Mouse (Mus musculus) hindbrain, embryonic 16.5 days (tissue): ENCODE results near the gene Exoc3l. TPM values are rescaled to one million over a fixed set of nuclear protein-coding genes. Genes with fewer than 3 reads are reported as not detected.

Source experiments
- ATAC-seq: fragments of 200-750 bp; cut with Nextera tagmentation; 2 replicates; pipeline ENCODE4 v1.8.0; 2017; ENCODE audit warnings: moderate TSS enrichment, moderate library complexity
- H3K27ac ChIP-seq: fragments of 300-500 bp; sonication (generic); 2 replicates; pipeline ENCODE4 v1.5.1; 2014; ENCODE audit warnings: low read depth, mild to moderate bottlenecking, control low read depth, low read length, moderate library complexity
- H3K27me3 ChIP-seq: fragments of 300-500 bp; sonication (generic); replicated peaks from 2 replicates; pipeline ENCODE4 v1.6.1; 2014; ENCODE audit warnings: low read length; ENCODE audit not compliant: control insufficient read depth, insufficient read depth
- H3K36me3 ChIP-seq: fragments of 300-500 bp; sonication (generic); 2 replicates; pipeline ENCODE4 v1.6.1; 2014; ENCODE audit warnings: mild to moderate bottlenecking, low read length, moderate library complexity, mixed read lengths; ENCODE audit not compliant: control insufficient read depth, insufficient read depth
- H3K4me1 ChIP-seq: fragments of 300-500 bp; sonication (generic); 2 replicates; pipeline ENCODE4 v1.6.1; 2014; ENCODE audit warnings: low read depth, low read length; ENCODE audit not compliant: control insufficient read depth, insufficient read depth
- H3K4me2 ChIP-seq: fragments of 300-500 bp; sonication (generic); 2 replicates; pipeline ENCODE4 v1.6.1; 2014; ENCODE audit warnings: mild to moderate bottlenecking, low read length, control low read depth, moderate library complexity
- H3K4me3 ChIP-seq: fragments of 300-500 bp; sonication (generic); 2 replicates; pipeline ENCODE4 v1.5.1; 2014; ENCODE audit warnings: mild to moderate bottlenecking, low read length, control low read depth, moderate library complexity
- H3K9ac ChIP-seq: fragments of 300-500 bp; sonication (generic); 2 replicates; pipeline ENCODE4 v1.6.1; 2014; ENCODE audit warnings: low read depth, mild to moderate bottlenecking, control low read depth, low read length, moderate library complexity
- H3K9me3 ChIP-seq: fragments of 300-500 bp; sonication (generic); 2 replicates; pipeline ENCODE4 v1.6.1; 2014; ENCODE audit warnings: mild to moderate bottlenecking, low read length, moderate library complexity; ENCODE audit not compliant: control insufficient read depth
- WGBS: fragments of 180-500 bp; shearing (Covaris S2); extraction: QIAGEN DNeasy Blood & Tissue Kit; methylation state at CpG from one replicate; pipeline ENCODE4 v1.1.7; 2014; 5-methylcytosine and 5-hydroxymethylcytosine counted together
- polyA plus RNA-seq: library from polyadenylated mRNA; unstranded; fragments of >200 nt; fragmentation: Nextera tagmentation; extraction: Ambion mirVana; gene quantifications from 2 replicates; pipeline ENCODE4 v1.2.1, GENCODE M21; 2015

The Exoc3l gene
- polyA plus RNA-seq, 1 experiment from 2014 or later, result 9.4 TPM

DNA sequence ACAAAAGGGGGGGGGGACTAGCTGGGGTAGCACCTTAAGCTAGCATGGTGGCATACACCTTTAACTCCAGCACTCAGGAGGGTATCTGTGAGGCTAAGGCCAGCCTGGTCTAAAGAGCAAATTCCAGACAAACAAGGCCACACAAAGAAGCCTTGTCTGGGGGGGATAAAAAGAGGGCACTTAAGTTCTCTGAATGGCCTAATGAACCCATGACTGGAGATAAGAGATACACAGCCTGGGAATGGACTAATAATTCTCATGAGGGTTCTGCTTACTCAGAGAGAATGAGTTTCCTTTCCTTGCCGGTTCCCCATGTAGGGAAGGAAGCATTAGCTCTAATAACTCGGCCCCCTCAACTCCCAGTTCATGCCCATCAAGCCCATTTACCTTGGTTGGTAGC is 36.6 kb upstream of the Exoc3l start:
- Histone ChIP-seq H3K27ac (no peak overlapping the region), H3K36me3 (peaks cover 22% of the 10 kb centered on the region), H3K27me3 (no peaks in the 10 kb centered on the region), H3K4me1 (peaks cover under 1% of the 10 kb centered on the region), H3K9me3 (no peaks in the 10 kb centered on the region), H3K4me3 (no peak overlapping the region), H3K4me2 (no peak overlapping the region), H3K9ac (no peak overlapping the region)
- no peak for ATAC-seq
- WGBS, result 72% methylated on average over 2 of the region's 2 CpGs

GRCm38 (mm10) chr8:105331931-105332330 is 36.0 kb upstream of the Exoc3l start:
- peaks cover 22% of the 10 kb centered on the region for H3K36me3 ChIP-seq
- ATAC-seq, result no peak
- peaks cover 7% of the 10 kb centered on the region for H3K4me1 ChIP-seq
- no peak overlapping the region for H3K4me2 ChIP-seq
- H3K27ac ChIP-seq, result no peak overlapping the region
- no peaks in the 10 kb centered on the region for H3K9me3 ChIP-seq
- no peak overlapping the region for H3K9ac ChIP-seq
- H3K4me3 ChIP-seq, result no peak overlapping the region
- no peaks in the 10 kb centered on the region for H3K27me3 ChIP-seq
- WGBS, result 98% methylated on average over 9 of the region's 9 CpGs

- Histone ChIP-seq H3K27ac (no peak overlapping the region), H3K9ac (no peak overlapping the region), H3K36me3 (peaks cover 22% of the 10 kb centered on the region), H3K4me3 (no peak overlapping the region), H3K4me2 (no peak overlapping the region), H3K9me3 (no peaks in the 10 kb centered on the region), H3K4me1 (peaks cover 9% of the 10 kb centered on the region), H3K27me3 (no peaks in the 10 kb centered on the region)
- no peak for ATAC-seq
- 97% methylated on average over 22 of the region's 22 CpGs for WGBS
Measured at GRCm38 (mm10) chr8:105331469-105331868, 35.6 kb upstream of the Exoc3l start.

- H3K27me3 ChIP-seq, result no peaks in the 10 kb centered on the region
- H3K9ac ChIP-seq, result no peak overlapping the region
- H3K27ac ChIP-seq, result no peak overlapping the region
- no peak overlapping the region for H3K4me2 ChIP-seq
- WGBS, result 94% methylated on average over 12 of the region's 12 CpGs
- ATAC-seq, result no peak
- H3K4me1 ChIP-seq, result peaks cover 10% of the 10 kb centered on the region
- no peak overlapping the region for H3K4me3 ChIP-seq
- H3K36me3 ChIP-seq, result peaks cover 22% of the 10 kb centered on the region
- H3K9me3 ChIP-seq, result no peaks in the 10 kb centered on the region
Measured at GRCm38 (mm10) chr8:105330325-105330724, 34.4 kb upstream of the Exoc3l start.

- Histone ChIP-seq H3K9me3 (no peaks in the 10 kb centered on the region), H3K9ac (peak overlapping the region; percentile 86), H3K27me3 (no peaks in the 10 kb centered on the region), H3K4me3 (peak overlapping the region; percentile 70), H3K36me3 (peaks cover 26% of the 10 kb centered on the region), H3K4me2 (peak overlapping the region; percentile 71), H3K4me1 (peaks cover 20% of the 10 kb centered on the region), H3K27ac (0 out of 2 replicates have a peak overlapping the region, but pooled peaks have one; percentile 13)
- WGBS, result 48% methylated on average over 6 of the region's 6 CpGs
- no peak for ATAC-seq
Measured at GRCm38 (mm10) chr8:105326968-105327367, 31.1 kb upstream of the Exoc3l start.

DNA sequence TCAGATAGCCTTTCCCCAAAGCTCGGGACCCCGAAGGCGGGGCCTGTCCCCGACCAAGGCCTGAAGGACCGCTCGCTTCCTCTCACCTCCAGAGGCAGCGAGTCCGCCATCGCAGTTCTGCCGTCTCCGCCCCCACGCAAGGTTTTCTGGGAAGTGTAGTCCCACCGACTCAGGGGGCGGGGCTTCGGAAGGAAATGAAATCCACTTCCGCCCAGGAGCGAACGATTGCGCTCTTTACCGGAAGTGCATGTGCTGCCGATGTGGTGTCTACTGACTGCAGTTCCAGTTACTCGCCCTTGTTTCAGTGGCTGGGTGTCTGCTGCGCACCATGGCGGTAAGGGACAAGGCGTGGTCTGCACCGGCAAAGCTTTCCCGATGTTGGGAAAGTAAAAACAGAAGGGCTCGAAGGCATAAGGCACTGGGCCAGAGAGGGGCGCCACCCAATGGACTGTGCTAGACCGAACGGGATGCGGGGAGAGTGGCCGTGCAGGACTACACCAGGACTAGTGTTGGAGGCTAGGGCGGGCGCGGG is 30.3 kb upstream of the Exoc3l start, which contains the start of the genes Lrrc29 and Tmem208:
Gene Lrrc29, minus strand, starts transcription at position 138 of the 532 bp plus-strand sequence.
Gene Tmem208, plus strand, starts transcription at position 214 of the 532 bp plus-strand sequence.
- H3K9ac ChIP-seq, result peak within 1 kb of the TSS; percentile 86
- H3K9me3 ChIP-seq, result no peaks in the 10 kb centered on the region
- H3K27me3 ChIP-seq, result no peaks in the 10 kb centered on the region
- H3K4me3 ChIP-seq, result peak within 1 kb of the TSS; percentile 70
- peak within 1 kb of the TSS; percentile 77 for H3K27ac ChIP-seq
- H3K36me3 ChIP-seq, result peaks cover 20% of the 10 kb centered on the region
- peak within 1 kb of the TSS; percentile 71 for H3K4me2 ChIP-seq
- peak; percentile 92 for ATAC-seq
- peaks cover 20% of the 10 kb centered on the region for H3K4me1 ChIP-seq
- WGBS, result 0% methylated on average over 36 of the region's 36 CpGs

DNA sequence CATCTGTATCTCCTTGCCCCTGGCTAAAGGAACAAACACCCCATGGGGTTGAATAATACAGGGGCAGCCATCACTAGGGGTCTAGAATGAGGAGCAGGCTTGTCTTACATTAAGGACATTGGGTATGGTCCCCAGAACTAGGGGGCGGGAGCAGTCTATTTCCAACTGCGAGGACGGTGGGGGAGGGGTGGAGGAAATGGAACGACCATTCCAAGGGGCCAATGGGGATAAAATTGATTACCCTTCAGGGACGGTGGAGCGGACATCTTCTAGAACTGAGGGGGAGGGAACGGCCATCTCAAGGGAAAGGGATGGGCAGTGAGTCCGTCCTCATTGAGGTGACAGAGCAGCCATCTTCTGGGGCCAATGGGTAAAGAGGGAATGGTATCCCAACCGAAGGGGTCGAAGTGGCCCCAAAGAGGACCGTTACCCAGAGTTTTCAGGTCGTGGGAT is 29.8 kb upstream of the Exoc3l start:
- no peaks in the 10 kb centered on the region for H3K9me3 ChIP-seq
- peak; percentile 67 for ATAC-seq
- 2% methylated on average over 12 of the region's 12 CpGs for WGBS

DNA sequence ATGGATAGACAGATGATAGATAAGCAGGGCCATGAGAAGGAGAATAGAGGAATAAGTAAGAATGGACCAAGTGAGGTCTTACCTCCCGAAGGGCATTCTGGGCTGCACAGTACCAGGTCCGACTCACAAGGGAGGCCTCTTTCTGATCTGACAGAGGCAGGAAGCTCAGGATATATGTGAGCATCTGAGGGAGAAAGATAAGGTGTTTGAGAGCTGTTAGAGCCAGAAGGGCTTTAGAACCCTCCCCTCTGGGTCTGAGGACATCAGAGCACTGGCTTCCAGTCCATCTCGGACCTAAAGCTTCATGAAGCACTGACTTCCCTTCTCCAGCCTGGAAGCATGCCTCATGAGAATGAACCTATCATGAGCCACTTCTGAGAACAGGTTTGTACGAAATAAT is 27.3 kb upstream of the Exoc3l start:
- Histone ChIP-seq H3K27ac (no peak overlapping the region), H3K27me3 (no peaks in the 10 kb centered on the region), H3K9me3 (no peaks in the 10 kb centered on the region), H3K4me2 (no peak overlapping the region), H3K4me3 (no peak overlapping the region), H3K4me1 (peaks cover 20% of the 10 kb centered on the region), H3K36me3 (peaks cover 12% of the 10 kb centered on the region), H3K9ac (no peak overlapping the region)
- 90% methylated on average over 4 of the region's 4 CpGs for WGBS
- no peak for ATAC-seq

More for the DNA sequence above, 29.8 kb upstream of the Exoc3l start:
- H3K4me2 ChIP-seq, result peak overlapping the region; percentile 64
- peak overlapping the region; percentile 86 for H3K9ac ChIP-seq
- H3K36me3 ChIP-seq, result peaks cover 20% of the 10 kb centered on the region
- peak overlapping the region; percentile 77; the same call in 1 of the 2 replicates for H3K27ac ChIP-seq
- peaks cover 20% of the 10 kb centered on the region for H3K4me1 ChIP-seq
- H3K27me3 ChIP-seq, result no peaks in the 10 kb centered on the region
- H3K4me3 ChIP-seq, result peak overlapping the region; percentile 70

GRCm38 (mm10) chr8:105318662-105319190 is 22.8 kb upstream of the Exoc3l start:
- ATAC-seq, result no peak
- Histone ChIP-seq H3K27me3 (no peaks in the 10 kb centered on the region), H3K4me2 (no peak overlapping the region), H3K27ac (no peak overlapping the region), H3K4me3 (no peak overlapping the region), H3K9me3 (no peaks in the 10 kb centered on the region), H3K36me3 (peaks cover 17% of the 10 kb centered on the region), H3K4me1 (no peaks in the 10 kb centered on the region), H3K9ac (no peak overlapping the region)
- 85% methylated on average over 11 of the region's 11 CpGs for WGBS
